Mouse (Mus musculus) hindbrain, embryonic 13.5 days (tissue): Measurements from ENCODE around the gene Akt1s1. TPM values are rescaled to one million over a fixed set of nuclear protein-coding genes. Genes with fewer than 3 reads are reported as not detected.

Experiments used
- ATAC-seq: fragments of 200-750 bp; cut with Nextera tagmentation; 2 replicates; pipeline ENCODE4 v1.8.0; 2017; ENCODE audit warnings: moderate TSS enrichment; ENCODE audit not compliant: low FRiP score
- H3K27ac ChIP-seq: fragments of 300-500 bp; sonication (generic); 2 replicates; pipeline ENCODE4 v1.5.1; 2015; ENCODE audit warnings: inconsistent platforms, mild to moderate bottlenecking, moderate library complexity
- H3K27me3 ChIP-seq: fragments of 300-500 bp; sonication (generic); 2 replicates; pipeline ENCODE4 v1.6.1; 2015; ENCODE audit warnings: mild to moderate bottlenecking, inconsistent platforms
- H3K36me3 ChIP-seq: fragments of 300-500 bp; sonication (generic); 2 replicates; pipeline ENCODE4 v1.6.1; 2015; ENCODE audit warnings: mild to moderate bottlenecking, inconsistent platforms
- H3K4me1 ChIP-seq: fragments of 300-500 bp; sonication (generic); replicated peaks from 2 replicates; pipeline ENCODE4 v1.6.1; 2015; ENCODE audit warnings: inconsistent platforms
- H3K4me2 ChIP-seq: fragments of 300-500 bp; sonication (generic); 2 replicates; pipeline ENCODE4 v1.6.1; 2015; ENCODE audit warnings: inconsistent platforms, mild to moderate bottlenecking, moderate library complexity
- H3K4me3 ChIP-seq: fragments of 300-500 bp; sonication (generic); 2 replicates; pipeline ENCODE4 v1.5.1; 2015; ENCODE audit warnings: mild to moderate bottlenecking, inconsistent platforms
- H3K9ac ChIP-seq: fragments of 300-500 bp; sonication (generic); 2 replicates; pipeline ENCODE4 v1.6.1; 2015; ENCODE audit warnings: mild to moderate bottlenecking, inconsistent platforms
- H3K9me3 ChIP-seq: fragments of 300-500 bp; sonication (generic); 2 replicates; pipeline ENCODE4 v1.6.1; 2016; ENCODE audit warnings: inconsistent platforms
- WGBS: fragments of 180-500 bp; shearing (Covaris S2); methylation state at CpG from one replicate; pipeline ENCODE4 v1.1.7; 2015; 5-methylcytosine and 5-hydroxymethylcytosine counted together
- polyA plus RNA-seq: library from polyadenylated mRNA; unstranded; fragments of >200 nt; fragmentation: Nextera tagmentation; extraction: Ambion mirVana; gene quantifications from 2 replicates; pipeline ENCODE4 v1.2.1, GENCODE M21; 2015

Akt1s1 gene
- polyA plus RNA-seq, 1 experiment from 2014 or later, result 93.7 TPM

GRCm38 (mm10) chr7:44888256-44889105 is 39.7 kb downstream of the Akt1s1 start:
- Histone ChIP-seq H3K9me3 (no peaks in the 10 kb centered on the region), H3K27me3 (no peaks in the 10 kb centered on the region), H3K36me3 (peaks cover 54% of the 10 kb centered on the region), H3K4me1 (peaks cover 55% of the 10 kb centered on the region), H3K4me3 (no peak overlapping the region), H3K4me2 (peak overlapping the region; percentile 24), H3K9ac (peak overlapping the region; percentile 53; the same call in 1 of the 2 replicates), H3K27ac (0 out of 2 replicates have a peak overlapping the region, but pooled peaks have one; percentile 3)
- ATAC-seq, result no peak
- 82% methylated on average over 13 of the region's 13 CpGs for WGBS

- peak overlapping the region; percentile 90 for H3K4me3 ChIP-seq
- H3K9ac ChIP-seq, result peak overlapping the region; percentile 95
- H3K4me2 ChIP-seq, result peak overlapping the region; percentile 91
- H3K36me3 ChIP-seq, result peaks cover 39% of the 10 kb centered on the region
- no peak for ATAC-seq
- 0 out of 2 replicates have a peak overlapping the region, but pooled peaks have one; percentile 99 for H3K27ac ChIP-seq
- H3K9me3 ChIP-seq, result no peaks in the 10 kb centered on the region
- H3K4me1 ChIP-seq, result peaks cover 70% of the 10 kb centered on the region
- 77% methylated on average over 7 of the region's 7 CpGs for WGBS
- no peaks in the 10 kb centered on the region for H3K27me3 ChIP-seq
These were observed 41.4 kb downstream of the Akt1s1 start for GRCm38 (mm10) chr7:44890180-44890579.

- Histone ChIP-seq H3K4me2 (peak overlapping the region; percentile 91), H3K9me3 (no peaks in the 10 kb centered on the region), H3K27me3 (no peaks in the 10 kb centered on the region), H3K4me3 (peak overlapping the region; percentile 90), H3K4me1 (peaks cover 71% of the 10 kb centered on the region), H3K27ac (peak overlapping the region; percentile 99; the same call in 1 of the 2 replicates), H3K9ac (peak overlapping the region; percentile 95), H3K36me3 (peaks cover 33% of the 10 kb centered on the region)
- WGBS, result 49% methylated on average over 4 of the region's 4 CpGs
- ATAC-seq, result no peak
These were observed 41.9 kb downstream of the Akt1s1 start for GRCm38 (mm10) chr7:44890737-44891136.

GRCm38 (mm10) chr7:44891611-44892010 is 42.8 kb downstream of the Akt1s1 start:
- peak overlapping the region; percentile 91 for H3K4me2 ChIP-seq
- H3K9me3 ChIP-seq, result no peaks in the 10 kb centered on the region
- H3K4me1 ChIP-seq, result peaks cover 76% of the 10 kb centered on the region
- WGBS, result 15% methylated on average over 6 of the region's 6 CpGs
- ATAC-seq, result no peak
- peaks cover 27% of the 10 kb centered on the region for H3K36me3 ChIP-seq
- peak overlapping the region; percentile 95 for H3K9ac ChIP-seq
- peak overlapping the region; percentile 99 for H3K27ac ChIP-seq
- no peaks in the 10 kb centered on the region for H3K27me3 ChIP-seq
- peak overlapping the region; percentile 90 for H3K4me3 ChIP-seq

- peak; percentile 71 for ATAC-seq
- peaks cover 19% of the 10 kb centered on the region for H3K36me3 ChIP-seq
- peak within 1 kb of the TSS; percentile 91 for H3K4me2 ChIP-seq
- WGBS, result under 1% methylated on average over 56 of the region's 56 CpGs
- H3K4me3 ChIP-seq, result peak within 1 kb of the TSS; percentile 90
- peaks cover 76% of the 10 kb centered on the region for H3K4me1 ChIP-seq
- H3K9ac ChIP-seq, result peak within 1 kb of the TSS; percentile 95
- H3K9me3 ChIP-seq, result no peaks in the 10 kb centered on the region
- peak within 1 kb of the TSS; percentile 99 for H3K27ac ChIP-seq
- no peaks in the 10 kb centered on the region for H3K27me3 ChIP-seq
These were observed 43.6 kb downstream of the Akt1s1 start, which contains the start of gene Med25 for GRCm38 (mm10) chr7:44892276-44892921. TSS of gene Med25 (minus strand) at chr7:44892712.

- 15% methylated on average over 8 of the region's 8 CpGs for WGBS
- Histone ChIP-seq H3K9me3 (no peaks in the 10 kb centered on the region), H3K4me1 (peaks cover 78% of the 10 kb centered on the region), H3K36me3 (peaks cover 16% of the 10 kb centered on the region), H3K4me2 (peak overlapping the region; percentile 91), H3K27me3 (no peaks in the 10 kb centered on the region), H3K27ac (peak overlapping the region; percentile 90), H3K4me3 (peak overlapping the region; percentile 27), H3K9ac (peak overlapping the region; percentile 62)
- ATAC-seq, result no peak
These were observed 44.4 kb downstream of the Akt1s1 start for GRCm38 (mm10) chr7:44893197-44893596.

GRCm38 (mm10) chr7:44894175-44894574 is 45.4 kb downstream of the Akt1s1 start:
- no peak for ATAC-seq
- H3K4me2 ChIP-seq, result no peak overlapping the region
- 88% methylated on average over 3 of the region's 3 CpGs for WGBS
- no peak overlapping the region for H3K9ac ChIP-seq
- no peaks in the 10 kb centered on the region for H3K9me3 ChIP-seq
- H3K27me3 ChIP-seq, result no peaks in the 10 kb centered on the region
- H3K36me3 ChIP-seq, result peaks cover 12% of the 10 kb centered on the region
- H3K4me3 ChIP-seq, result no peak overlapping the region
- H3K27ac ChIP-seq, result peak overlapping the region; percentile 93
- H3K4me1 ChIP-seq, result peaks cover 75% of the 10 kb centered on the region

GRCm38 (mm10) chr7:44895206-44895592 is 46.4 kb downstream of the Akt1s1 start:
- Histone ChIP-seq H3K27me3 (no peaks in the 10 kb centered on the region), H3K9me3 (no peaks in the 10 kb centered on the region), H3K4me1 (peaks cover 67% of the 10 kb centered on the region), H3K4me2 (peak overlapping the region; percentile 80), H3K27ac (peak overlapping the region; percentile 93), H3K36me3 (peaks cover 16% of the 10 kb centered on the region), H3K9ac (no peak overlapping the region), H3K4me3 (peak overlapping the region; percentile 56)
- no peak for ATAC-seq
- WGBS, result 24% methylated on average over 7 of the region's 7 CpGs

GRCm38 (mm10) chr7:44895593-44896434 is 47.0 kb downstream of the Akt1s1 start, which contains the start of gene Fuz:
TSS of gene Fuz (plus strand) at chr7:44896079.
- Histone ChIP-seq H3K4me1 (peaks cover 61% of the 10 kb centered on the region), H3K36me3 (peaks cover 22% of the 10 kb centered on the region), H3K9ac (peak within 1 kb of the TSS; percentile 76), H3K9me3 (no peaks in the 10 kb centered on the region), H3K27ac (peak within 1 kb of the TSS; percentile 93), H3K4me3 (peak within 1 kb of the TSS; percentile 56), H3K27me3 (no peaks in the 10 kb centered on the region), H3K4me2 (peak within 1 kb of the TSS; percentile 80)
- ATAC-seq, result peak; percentile 84
- under 1% methylated on average over 34 of the region's 34 CpGs for WGBS

- peak overlapping the region; percentile 76 for H3K9ac ChIP-seq
- peaks cover 61% of the 10 kb centered on the region for H3K4me1 ChIP-seq
- no peak for ATAC-seq
These were observed 47.7 kb downstream of the Akt1s1 start for GRCm38 (mm10) chr7:44896499-44896898.

GRCm38 (mm10) chr7:44898607-44899006 is 49.8 kb downstream of the Akt1s1 start:
- Histone ChIP-seq H3K27ac (peak overlapping the region; percentile 4; the same call in 1 of the 2 replicates), H3K9ac (peak overlapping the region; percentile 76; the same call in 1 of the 2 replicates), H3K4me2 (peak overlapping the region; percentile 30; the same call in 1 of the 2 replicates), H3K4me1 (peaks cover 53% of the 10 kb centered on the region), H3K4me3 (no peak overlapping the region), H3K9me3 (no peaks in the 10 kb centered on the region), H3K27me3 (no peaks in the 10 kb centered on the region), H3K36me3 (peaks cover 49% of the 10 kb centered on the region)
- 39% methylated on average over 19 of the region's 19 CpGs for WGBS
- no peak for ATAC-seq

More at GRCm38 (mm10) chr7:44896499-44896898, 47.7 kb downstream of the Akt1s1 start:
- peaks cover 29% of the 10 kb centered on the region for H3K36me3 ChIP-seq
- peak overlapping the region; percentile 93 for H3K27ac ChIP-seq
- H3K4me3 ChIP-seq, result peak overlapping the region; percentile 56
- H3K4me2 ChIP-seq, result peak overlapping the region; percentile 80
- WGBS, result 28% methylated on average over 10 of the region's 10 CpGs
- H3K27me3 ChIP-seq, result no peaks in the 10 kb centered on the region
- H3K9me3 ChIP-seq, result no peaks in the 10 kb centered on the region
